Mouse (Mus musculus) olfactory bulb, adult 2 months (tissue): ENCODE data around the gene Zfp609.

ENCODE experiments used
- CTCF ChIP-seq: fragments of 200-500 bp; IDR thresholded peaks from 2 replicates; pipeline ENCODE4 v1.5.1; 2012; ENCODE audit warnings: low read depth, mild to moderate bottlenecking, low read length, moderate library complexity; ENCODE audit not compliant: insufficient read depth
- POLR2A ChIP-seq: fragments of 200-500 bp; IDR thresholded peaks from 2 replicates; pipeline ENCODE4 v1.6.1; 2012; ENCODE audit warnings: mild to moderate bottlenecking, low read depth, low read length, moderate library complexity; ENCODE audit not compliant: insufficient read depth

GRCm38 (mm10) chr9:65789788-65790187 is 37.6 kb downstream of the Zfp609 start:
- TF ChIP-seq CTCF (no peak), POLR2A (no peak)
